Mouse (Mus musculus) midbrain, embryonic 16.5 days (tissue): ENCODE measurements around the gene Gbp8. TPM values are rescaled to one million over a fixed set of nuclear protein-coding genes. Genes with fewer than 3 reads are reported as not detected.
"Not testable (repeated sequence)": the region's sequence is repeated elsewhere in the genome, so short reads cannot be mapped to it uniquely, and the experiment has no call there.

Experiments
- ATAC-seq: fragments of 200-750 bp; cut with Nextera tagmentation; 2 replicates; pipeline ENCODE4 v1.8.0; 2017; ENCODE audit warnings: moderate TSS enrichment
- H3K27ac ChIP-seq: fragments of 300-500 bp; sonication (generic); 2 replicates; pipeline ENCODE4 v1.5.1; 2014; ENCODE audit warnings: mild to moderate bottlenecking, low read length, mixed read lengths
- H3K27me3 ChIP-seq: fragments of 300-500 bp; sonication (generic); 2 replicates; pipeline ENCODE4 v1.6.1; 2014; ENCODE audit warnings: low read depth, low read length, mixed read lengths; ENCODE audit not compliant: control insufficient read depth, insufficient read depth
- H3K36me3 ChIP-seq: fragments of 300-500 bp; sonication (generic); 2 replicates; pipeline ENCODE4 v1.6.1; 2014; ENCODE audit warnings: mild to moderate bottlenecking, low read length, moderate library complexity, mixed read lengths; ENCODE audit not compliant: control insufficient read depth, insufficient read depth
- H3K4me1 ChIP-seq: fragments of 300-500 bp; sonication (generic); 2 replicates; pipeline ENCODE4 v1.6.1; 2014; ENCODE audit warnings: mild to moderate bottlenecking, low read length, mixed read lengths; ENCODE audit not compliant: control insufficient read depth, insufficient read depth
- H3K4me2 ChIP-seq: fragments of 300-500 bp; sonication (generic); 2 replicates; pipeline ENCODE4 v1.6.1; 2014; ENCODE audit warnings: mild to moderate bottlenecking, low read length, mixed read lengths
- H3K4me3 ChIP-seq: fragments of 300-500 bp; sonication (generic); 2 replicates; pipeline ENCODE4 v1.5.1; 2014; ENCODE audit warnings: low read depth, mild to moderate bottlenecking, low read length, moderate library complexity, mixed read lengths
- H3K9ac ChIP-seq: fragments of 300-500 bp; sonication (generic); 2 replicates; pipeline ENCODE4 v1.6.1; 2014; ENCODE audit warnings: low read depth, low read length, mixed read lengths
- H3K9me3 ChIP-seq: fragments of 300-500 bp; sonication (generic); replicated peaks from 2 replicates; pipeline ENCODE4 v1.6.1; 2014; ENCODE audit warnings: mild to moderate bottlenecking, low read length, mixed read lengths; ENCODE audit not compliant: control insufficient read depth, poor library complexity, severe bottlenecking
- WGBS: fragments of 180-500 bp; shearing (Covaris S2); extraction: QIAGEN DNeasy Blood & Tissue Kit; methylation state at CpG from one replicate; pipeline ENCODE4 v1.1.7; 2014; 5-methylcytosine and 5-hydroxymethylcytosine counted together
- polyA plus RNA-seq: library from polyadenylated mRNA; unstranded; fragments of >200 nt; fragmentation: Nextera tagmentation; extraction: Ambion mirVana; gene quantifications from 2 replicates; pipeline ENCODE4 v1.2.1, GENCODE M21; 2015

The Gbp8 gene
- 0.39 and 0.47 TPM in 2 replicates for polyA plus RNA-seq

- not testable (repeated sequence) for ATAC-seq, H3K4me2 ChIP-seq, H3K9ac ChIP-seq, H3K27me3 ChIP-seq, H3K9me3 ChIP-seq, H3K27ac ChIP-seq, H3K4me1 ChIP-seq, H3K4me3 ChIP-seq, H3K36me3 ChIP-seq
- 38% methylated on average over 2 of the region's 2 CpGs for WGBS
Observed at GRCm38 (mm10) chr5:105139409-105140088, at the start of gene Gbp8, which contains the start of the genes Gbp9 and Gbp4. Gbp8 (minus strand) TSS chr5:105139540. Gbp9 (minus strand) TSS chr5:105139539. Gbp4 (minus strand) TSS chr5:105139586.

GRCm38 (mm10) chr5:105181446-105181845, 42.1 kb upstream of the Gbp8 start:
- no peak for ATAC-seq

GRCm38 (mm10) chr5:105156582-105156981, 17.2 kb upstream of the Gbp8 start:
- Histone ChIP-seq H3K4me2 (no peak overlapping the region), H3K4me3 (no peak overlapping the region), H3K9ac (no peak overlapping the region), H3K9me3 (no peaks in the 10 kb centered on the region), H3K27ac (no peak overlapping the region), H3K4me1 (no peaks in the 10 kb centered on the region), H3K27me3 (no peaks in the 10 kb centered on the region), H3K36me3 (no peaks in the 10 kb centered on the region)
- 78% methylated on average over 5 of the region's 5 CpGs for WGBS
- no peak for ATAC-seq

More at GRCm38 (mm10) chr5:105181446-105181845, 42.1 kb upstream of the Gbp8 start:
- H3K4me1 ChIP-seq = no peaks in the 10 kb centered on the region
- H3K4me2 ChIP-seq = no peak overlapping the region
- H3K27me3 ChIP-seq = no peaks in the 10 kb centered on the region
- no peaks in the 10 kb centered on the region for H3K9me3 ChIP-seq
- H3K4me3 ChIP-seq = no peak overlapping the region
- no peak overlapping the region for H3K27ac ChIP-seq
- H3K36me3 ChIP-seq = no peaks in the 10 kb centered on the region
- no peak overlapping the region for H3K9ac ChIP-seq

GRCm38 (mm10) chr5:105154049-105154448, 14.7 kb upstream of the Gbp8 start:
- Histone ChIP-seq H3K4me2 (no peak overlapping the region), H3K36me3 (no peaks in the 10 kb centered on the region), H3K4me1 (no peaks in the 10 kb centered on the region), H3K27ac (no peak overlapping the region), H3K4me3 (no peak overlapping the region), H3K9me3 (no peaks in the 10 kb centered on the region), H3K9ac (no peak overlapping the region), H3K27me3 (no peaks in the 10 kb centered on the region)
- no peak for ATAC-seq

- not testable (repeated sequence) for H3K4me3 ChIP-seq, H3K4me1 ChIP-seq, H3K27me3 ChIP-seq, H3K36me3 ChIP-seq, H3K9me3 ChIP-seq, H3K27ac ChIP-seq, H3K4me2 ChIP-seq, H3K9ac ChIP-seq, ATAC-seq
- 68% methylated on average over 2 of the region's 2 CpGs for WGBS
Observed at GRCm38 (mm10) chr5:105148062-105148461, 8.7 kb upstream of the Gbp8 start.

GRCm38 (mm10) chr5:105146447-105146846, 7.1 kb upstream of the Gbp8 start:
- Histone ChIP-seq H3K36me3 (no peaks in the 10 kb centered on the region), H3K4me1 (no peaks in the 10 kb centered on the region), H3K4me3 (no peak overlapping the region), H3K27ac (no peak overlapping the region), H3K27me3 (no peaks in the 10 kb centered on the region), H3K9ac (no peak overlapping the region), H3K4me2 (no peak overlapping the region), H3K9me3 (no peaks in the 10 kb centered on the region)
- ATAC-seq = no peak

- H3K9ac ChIP-seq, H3K36me3 ChIP-seq, ATAC-seq, H3K4me3 ChIP-seq, H3K27ac ChIP-seq, H3K4me2 ChIP-seq, H3K27me3 ChIP-seq, H3K9me3 ChIP-seq, H3K4me1 ChIP-seq: not testable (repeated sequence)
- WGBS = 50% methylated on average over 3 of the region's 3 CpGs
Observed at GRCm38 (mm10) chr5:105145731-105146130, 6.4 kb upstream of the Gbp8 start.

- ATAC-seq, H3K4me2 ChIP-seq, H3K4me1 ChIP-seq, H3K9me3 ChIP-seq, H3K27me3 ChIP-seq, H3K27ac ChIP-seq, H3K36me3 ChIP-seq, H3K9ac ChIP-seq, H3K4me3 ChIP-seq: not testable (repeated sequence)
- 39% methylated on average over 2 of the region's 2 CpGs for WGBS
Observed at GRCm38 (mm10) chr5:105140089-105140810, 910 bp upstream of the Gbp8 start.

GRCm38 (mm10) chr5:105138906-105139305, 434 bp downstream of the Gbp8 start:
- 69% methylated on average over 1 of the region's 1 CpGs for WGBS
- H3K4me1 ChIP-seq = no peaks in the 10 kb centered on the region
- no peaks in the 10 kb centered on the region for H3K36me3 ChIP-seq
- no peak overlapping the region for H3K27ac ChIP-seq
- no peak overlapping the region for H3K4me2 ChIP-seq
- no peak for ATAC-seq
- H3K9ac ChIP-seq = no peak overlapping the region
- H3K27me3 ChIP-seq = no peaks in the 10 kb centered on the region
- H3K4me3 ChIP-seq = no peak overlapping the region
- no peaks in the 10 kb centered on the region for H3K9me3 ChIP-seq
